Mouse (Mus musculus) neutrophil, adult 5-6 weeks (primary cell): Measurements from ENCODE around the gene Mnt. TPM values are rescaled to one million over a fixed set of nuclear protein-coding genes. Genes with fewer than 3 reads are reported as not detected.

ENCODE experiments used
- ATAC-seq: fragments of 151-379, 151-347 bp; 2 replicates; pipeline ENCODE4 v1.8.0; 2017; ENCODE audit warnings: mild to moderate bottlenecking, moderate TSS enrichment; ENCODE audit not compliant: insufficient number of reproducible peaks, poor library complexity, low FRiP score, severe bottlenecking; ENCODE audit errors: extremely low read depth
- total RNA-seq: library from RNA; stranded (forward); fragments of 200-1000 nt; gene quantifications from 2 replicates; pipeline ENCODE4 v1.2.3, GENCODE M21; 2017

Gene Mnt
- total RNA-seq, 1 experiment from 2014 or later: 19.8 TPM

- no peak for ATAC-seq
These were observed 50.3 kb downstream of the Mnt start for GRCm38 (mm10) chr11:74880999-74881398.

GRCm38 (mm10) chr11:74881979-74882378 lies 51.3 kb downstream of the Mnt start:
- no peak for ATAC-seq

GRCm38 (mm10) chr11:74883098-74883497 lies 52.4 kb downstream of the Mnt start:
- ATAC-seq: no peak

GRCm38 (mm10) chr11:74894619-74895018 lies 63.9 kb downstream of the Mnt start:
- no peak for ATAC-seq

Other genes with a start within 250 kb of the Mnt start
- 34.8 and 39.7 TPM in 2 replicates for gene Rap1gap2, start 220.0 kb upstream of the Mnt start, total RNA-seq
- not detected in 2 replicates for gene Ccdc92b, start 211.3 kb upstream of the Mnt start, total RNA-seq
- 11.3 and 12.2 TPM in 2 replicates for gene Cluh, start 181.4 kb upstream of the Mnt start, total RNA-seq
- gene Pafah1b1, start 106.2 kb upstream of the Mnt start, total RNA-seq: 105 and 112 TPM in 2 replicates
- 22.6 and 37.8 TPM in 2 replicates for gene Mettl16, start 60.1 kb upstream of the Mnt start, total RNA-seq
- gene Sgsm2, start 66.1 kb downstream of the Mnt start, total RNA-seq: 2.9 and 3.4 TPM in 2 replicates
- gene Tsr1, start 67.2 kb downstream of the Mnt start, total RNA-seq: 33.3 and 38.4 TPM in 2 replicates
- gene Smg6, start 94.9 kb downstream of the Mnt start, total RNA-seq: 43.7 and 48.2 TPM in 2 replicates
- gene Srr, start 95.0 kb downstream of the Mnt start, total RNA-seq: 5.2 and 5.5 TPM in 2 replicates